Mouse (Mus musculus) adrenal gland, postnatal 14 days (tissue): ENCODE data around the gene Grin1. TPM values are rescaled to one million over a fixed set of nuclear protein-coding genes. Genes with fewer than 3 reads are reported as not detected.

Source experiments
- DNase-seq: peaks from one replicate; pipeline ENCODE4 v3.0.0; 2021; ENCODE audit warnings: mixed read lengths
- total RNA-seq: library from RNA; stranded (reverse); gene quantifications from 2 replicates; pipeline ENCODE4 v1.2.3, GENCODE M21; 2021

The Grin1 gene
- total RNA-seq, 1 experiment from 2014 or later = 9.7 TPM

- DNase-seq = no peak
Measured at GRCm38 (mm10) chr2:25318119-25318966, 644 bp downstream of the Grin1 start.

DNA sequence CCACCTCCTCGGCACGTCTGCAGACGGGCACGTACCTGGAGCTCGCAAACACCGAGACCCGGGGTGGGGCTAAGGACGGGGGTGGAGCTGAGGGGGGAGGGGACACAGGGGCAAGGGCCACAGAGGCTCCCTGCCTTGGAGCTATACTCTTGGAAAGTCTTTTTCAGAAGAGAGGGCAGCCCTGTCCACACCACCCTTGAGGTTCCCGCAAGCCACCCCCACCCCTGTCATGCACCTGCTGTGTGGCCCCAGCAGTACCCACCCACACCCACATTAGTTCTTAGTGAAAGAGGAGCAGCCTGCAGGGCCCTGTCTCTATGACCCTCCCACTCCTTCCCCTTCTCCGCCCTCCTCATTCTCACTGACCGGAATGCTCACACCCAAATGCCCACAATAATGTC, 7.5 kb downstream of the Grin1 start:
- DNase-seq = no peak

- DNase-seq = no peak
Measured at GRCm38 (mm10) chr2:25310969-25311368, 8.0 kb downstream of the Grin1 start.

GRCm38 (mm10) chr2:25310180-25310579, 8.8 kb downstream of the Grin1 start:
- no peak for DNase-seq

- DNase-seq = no peak
Measured at GRCm38 (mm10) chr2:25305587-25306359, 13.2 kb downstream of the Grin1 start.

DNA sequence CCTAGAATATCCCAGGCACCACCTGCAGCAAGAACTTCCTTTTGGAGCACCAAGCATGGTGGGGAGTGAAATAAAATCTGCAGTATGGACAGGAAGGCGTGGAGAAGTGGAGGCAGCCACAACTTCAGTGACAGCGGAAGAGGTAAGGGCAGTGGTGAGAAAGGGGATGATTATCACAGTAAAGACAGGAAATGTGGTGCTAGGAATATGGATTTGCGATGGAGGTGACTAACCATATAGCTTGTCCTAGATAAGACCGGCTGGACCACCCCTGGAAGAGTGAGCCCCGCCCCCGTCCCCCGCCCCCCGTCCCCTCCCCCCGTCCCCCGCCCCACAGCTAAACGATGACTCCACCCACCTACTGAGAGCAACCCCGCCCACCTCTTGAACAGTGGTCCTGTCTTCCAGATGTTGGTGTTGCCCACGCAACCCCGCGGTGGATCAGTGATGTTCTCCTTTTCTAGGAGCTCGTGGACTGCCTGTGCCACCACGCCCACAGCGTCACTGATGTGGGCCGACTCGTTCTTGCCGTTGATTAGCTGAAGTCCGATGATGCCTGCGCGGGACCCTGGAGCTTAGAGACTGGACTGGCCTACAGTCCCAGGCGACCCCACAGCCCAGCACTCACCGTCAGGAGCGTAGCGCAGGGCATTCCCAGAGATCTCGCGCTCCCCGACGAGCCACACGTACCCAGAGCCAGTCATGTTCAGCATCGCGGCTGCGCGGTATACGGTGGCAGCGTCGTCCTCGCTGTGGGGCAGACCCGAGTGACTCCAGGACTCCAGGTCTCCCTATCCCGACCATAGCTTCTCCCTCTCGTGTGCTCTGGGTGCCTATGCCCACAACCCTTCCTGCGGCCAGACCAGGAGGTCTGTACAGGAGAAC, 14.1 kb downstream of the Grin1 start:
- peak; percentile 44 for DNase-seq

GRCm38 (mm10) chr2:25303931-25304656, 14.9 kb downstream of the Grin1 start:
- DNase-seq = no peak

DNA sequence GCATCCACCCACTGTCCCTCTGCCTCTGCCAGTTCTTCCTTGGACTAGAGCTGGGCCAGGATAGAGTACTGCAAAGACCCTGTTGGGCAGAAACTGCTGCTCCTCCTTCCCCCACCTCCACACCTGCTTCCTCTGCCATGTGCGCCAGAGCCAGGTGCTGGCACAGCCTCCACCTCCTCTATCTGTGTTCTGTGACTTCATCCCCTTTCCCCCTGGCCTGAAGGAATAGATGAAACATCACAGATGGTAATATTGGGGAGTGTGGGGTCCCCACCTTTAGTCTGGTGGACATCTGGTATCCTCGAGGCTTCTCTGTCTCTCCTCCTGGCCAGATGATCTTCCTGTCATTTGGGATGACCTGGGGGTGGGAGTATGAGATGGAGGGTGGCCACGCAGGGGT, 15.5 kb downstream of the Grin1 start:
- DNase-seq = no peak

DNA sequence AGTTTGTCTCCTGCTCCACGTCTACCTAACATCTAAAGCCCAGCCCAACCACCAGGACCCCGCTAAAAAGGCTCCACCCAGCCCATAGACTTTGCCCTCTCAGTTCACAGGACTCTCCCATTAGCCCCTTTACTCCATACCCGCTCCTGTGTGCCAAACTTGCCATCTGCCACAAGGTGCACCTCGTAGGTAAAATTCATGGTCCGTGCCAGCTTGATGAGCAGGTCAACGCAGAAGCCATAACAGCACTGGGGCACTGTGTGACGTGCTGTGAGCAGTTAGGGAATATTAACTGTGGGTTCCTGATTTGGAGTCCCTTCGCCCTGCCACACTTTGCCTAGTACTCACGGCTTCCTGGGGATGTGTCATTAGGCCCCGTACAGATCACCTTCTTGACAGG, 20.9 kb downstream of the Grin1 start:
- no peak for DNase-seq

- DNase-seq = no peak
Measured at GRCm38 (mm10) chr2:25297093-25297492, 21.9 kb downstream of the Grin1 start.

- DNase-seq = no peak
Measured at GRCm38 (mm10) chr2:25293706-25294105, 25.3 kb downstream of the Grin1 start.

DNA sequence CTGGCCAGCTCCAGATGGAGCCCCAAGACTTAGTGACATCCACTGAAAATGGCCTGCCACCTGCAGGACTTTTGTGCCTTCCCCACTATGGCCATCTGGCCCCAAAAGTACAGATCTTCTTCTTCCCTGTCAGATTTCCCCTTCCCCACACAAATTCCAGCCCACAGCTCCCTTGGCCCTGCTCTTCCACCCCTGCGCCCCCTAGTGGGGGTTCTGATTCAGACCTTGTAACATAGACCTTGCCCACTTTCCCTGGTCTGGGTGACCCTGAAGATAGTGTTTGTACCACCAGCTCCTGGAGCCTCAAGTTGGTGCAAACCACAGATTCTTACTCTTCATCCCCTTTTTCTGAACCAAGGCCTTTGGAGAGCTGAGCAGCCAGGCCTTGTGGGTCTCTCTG, 26.1 kb downstream of the Grin1 start:
- peak; percentile 88 for DNase-seq

DNA sequence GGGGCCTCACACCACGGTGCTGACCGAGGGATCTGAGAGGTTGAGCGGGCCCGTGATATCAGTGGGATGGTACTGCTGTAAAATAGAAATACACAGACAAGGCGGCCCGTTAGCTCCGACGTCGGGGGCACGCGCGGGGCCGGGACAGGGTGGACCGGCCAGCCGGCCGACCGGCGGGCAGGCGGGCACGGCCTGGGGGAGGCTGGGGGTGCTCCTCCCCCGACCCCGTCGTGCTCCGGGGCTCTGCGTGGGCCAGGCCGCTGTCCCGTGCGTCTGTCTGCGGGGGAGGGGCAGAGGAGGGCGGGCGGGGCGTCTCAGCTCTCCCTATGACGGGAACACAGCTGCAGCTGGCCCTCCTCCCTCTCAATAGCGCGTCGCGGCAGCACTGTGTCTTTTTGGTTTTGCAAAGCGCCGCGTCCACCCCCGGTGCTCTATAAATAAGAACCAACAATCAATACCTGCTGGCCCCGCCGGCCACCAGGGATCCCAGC, 26.9 kb downstream of the Grin1 start:
- no peak for DNase-seq

DNA sequence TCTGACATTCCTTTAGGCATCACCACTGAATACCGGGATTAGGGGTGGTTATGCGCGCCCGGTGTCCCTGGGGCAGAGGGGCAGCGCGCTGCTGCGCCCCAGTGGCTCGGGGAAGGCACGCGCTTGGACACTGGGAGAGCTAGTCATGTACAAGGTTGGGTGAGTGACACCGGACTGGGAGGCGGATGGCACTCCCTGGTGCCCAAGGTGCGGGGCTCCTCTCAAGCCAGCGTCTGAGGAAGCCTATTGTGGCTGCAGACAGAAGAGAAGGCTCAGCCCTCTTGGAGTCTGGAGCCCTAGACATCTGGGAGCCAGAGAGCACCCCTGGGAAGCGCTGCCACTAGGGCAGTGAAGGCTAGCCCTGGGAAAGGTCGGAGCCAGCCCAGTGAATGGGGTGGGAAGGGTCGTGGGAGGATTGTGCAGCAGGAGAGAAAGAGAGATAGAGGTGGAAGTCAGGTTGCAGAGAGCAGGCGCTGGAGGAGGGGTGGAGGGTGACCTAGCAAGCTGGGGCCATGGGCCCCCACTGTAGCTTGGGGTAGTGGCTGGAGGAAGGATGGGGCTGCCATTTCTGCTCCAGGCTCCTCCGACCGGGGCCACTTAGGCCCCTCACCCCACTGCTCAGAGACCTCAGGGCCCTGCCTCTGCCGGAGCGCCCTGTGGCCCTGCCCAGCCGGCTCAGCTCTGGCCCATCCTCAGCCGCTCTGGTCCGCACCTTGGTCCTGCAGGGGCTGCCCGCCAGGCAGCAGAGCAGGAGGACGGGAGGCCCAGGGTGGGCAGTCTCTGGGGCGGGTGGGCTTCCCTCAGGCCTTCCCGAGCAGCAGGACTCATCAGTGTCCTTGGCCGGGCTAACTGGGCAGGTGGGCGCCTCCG, 27.6 kb downstream of the Grin1 start:
- DNase-seq = peak; percentile 28

DNA sequence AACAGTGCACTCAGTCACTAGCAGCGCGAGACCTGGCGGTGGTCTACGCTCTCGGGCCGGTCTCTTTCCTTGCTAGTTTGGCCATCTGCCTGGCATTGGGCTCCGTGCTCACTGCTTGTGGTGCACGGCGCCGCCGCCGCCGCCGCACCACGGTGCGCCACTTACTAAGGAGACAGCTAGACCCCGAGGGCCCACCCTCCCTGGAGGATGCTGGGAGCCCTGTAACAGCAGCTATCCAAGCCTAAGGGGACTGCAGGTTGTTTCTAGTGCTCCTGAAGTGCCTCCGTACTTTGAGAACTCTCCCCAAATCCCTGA, 28.2 kb downstream of the Grin1 start:
- peak; percentile 36 for DNase-seq

DNA sequence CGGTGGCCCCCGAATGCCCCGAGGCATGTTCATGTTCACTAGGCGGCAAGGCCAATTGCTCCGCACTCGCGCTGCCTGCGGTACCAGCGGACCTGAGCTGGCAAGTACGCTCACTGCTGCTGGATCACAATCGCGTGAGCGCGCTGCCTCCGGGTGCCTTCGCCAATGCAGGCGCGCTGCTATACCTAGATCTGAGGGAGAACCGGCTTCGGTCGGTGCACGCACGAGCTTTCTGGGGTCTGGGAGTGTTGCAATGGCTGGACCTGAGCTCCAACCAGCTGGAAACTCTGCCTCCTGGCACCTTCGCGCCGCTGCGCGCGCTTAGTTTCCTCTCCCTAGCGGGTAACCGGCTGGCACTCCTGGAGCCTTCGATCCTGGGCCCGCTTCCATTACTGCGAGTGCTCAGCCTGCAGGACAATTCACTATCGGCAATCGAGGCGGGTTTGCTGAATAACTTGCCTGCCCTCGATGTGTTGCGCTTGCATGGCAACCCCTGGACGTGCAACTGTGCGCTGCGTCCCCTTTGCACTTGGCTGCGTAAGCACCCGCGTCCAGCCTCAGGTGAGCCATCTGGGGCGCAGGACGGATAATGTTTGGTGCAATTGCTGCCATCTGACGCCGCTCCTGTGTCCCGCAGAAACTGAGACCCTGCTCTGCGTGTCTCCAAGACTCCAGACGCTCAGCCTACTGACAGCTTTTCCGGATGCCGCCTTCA, 28.7 kb downstream of the Grin1 start:
- DNase-seq = peak; percentile 53

GRCm38 (mm10) chr2:25289651-25290050, 29.3 kb downstream of the Grin1 start, which contains the start of gene Lrrc26:
Gene Lrrc26 (plus strand): TSS chr2:25289915.
- peak; percentile 48 for DNase-seq

- no peak for DNase-seq
Measured at GRCm38 (mm10) chr2:25288734-25289345, 30.1 kb downstream of the Grin1 start.

DNA sequence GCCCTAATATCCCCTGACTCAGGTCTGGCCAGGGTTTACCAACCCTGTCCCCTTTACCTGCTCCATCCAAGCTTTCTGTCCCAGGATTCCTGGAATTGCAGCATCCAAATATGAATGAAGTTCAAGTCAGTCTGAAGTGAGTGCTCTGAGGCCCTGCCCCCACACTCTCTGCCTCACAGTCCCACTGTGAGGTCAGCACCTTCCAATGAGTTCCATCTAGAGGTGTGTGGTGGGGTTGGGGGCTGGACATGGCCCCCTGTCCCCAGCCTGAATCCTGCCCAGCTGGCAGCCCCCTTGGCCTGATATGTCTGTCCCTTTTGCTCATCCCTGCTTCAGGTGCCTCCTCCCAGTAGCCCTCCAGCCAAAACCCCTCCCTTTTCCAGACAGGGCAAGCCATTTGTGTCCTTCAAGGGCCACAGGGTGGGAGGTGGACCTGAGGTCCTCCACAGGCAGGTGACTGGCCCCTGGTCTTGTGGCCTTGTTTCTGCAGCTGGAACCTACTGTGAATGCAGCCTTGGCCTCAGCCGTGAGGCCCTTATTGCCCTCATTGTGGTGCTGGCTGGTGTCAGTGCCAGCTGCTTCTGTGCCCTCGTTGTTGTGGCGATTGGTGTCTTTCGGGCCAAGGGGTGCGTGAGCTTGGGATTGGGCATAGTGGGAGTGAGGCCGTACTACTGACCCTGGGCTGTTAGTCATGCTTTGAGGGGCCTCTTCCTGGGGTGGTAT, 30.9 kb downstream of the Grin1 start, which contains the start of gene Tmem210:
Gene Tmem210 (plus strand): TSS at position 219 of the 723 bp plus-strand sequence.
- no peak for DNase-seq
